Mouse (Mus musculus): ENCODE data around the gene Mrps18a.

- no peak for TF ChIP-seq FLI1 (IDR thresholded peaks at IDR 0.05; ENCODE audit: low read length)
- no peak for TF ChIP-seq GATA1 (IDR thresholded peaks at IDR 0.05; ENCODE audit: borderline replicate concordance, low read length)
These were observed 12.5 kb downstream of the Mrps18a start for GRCm38 (mm10) chr17:46123285-46123684.

All from megakaryocyte, embryonic 14.5 days (primary cell).